Mouse (Mus musculus) MEL (cell line): ENCODE results near the gene Morc3. TPM values are rescaled to one million over a fixed set of nuclear protein-coding genes. Genes with fewer than 3 reads are reported as not detected.

ENCODE experiments used
- DNase-seq: peaks from one replicate; pipeline ENCODE4 v3.0.0; 2011; ENCODE audit warnings: low read depth, low spot score
- H3K27ac ChIP-seq: 2 replicates; pipeline ENCODE4 v1.5.1; 2012; ENCODE audit warnings: low read depth, mild to moderate bottlenecking, control low read depth, low read length, moderate library complexity; ENCODE audit not compliant: control insufficient read depth
- H3K27me3 ChIP-seq, 2 experiments: fragments of 150-350 bp in 1 of 2; sonication (generic) in 1 of 2; 2 replicates each; pipeline ENCODE4 v1.6.1; 2012; ENCODE audit warnings: low read length in 2 of 2, mild to moderate bottlenecking in 2 of 2, improper control_type of control experiment in 1 of 2, moderate library complexity in 1 of 2; ENCODE audit not compliant: insufficient read depth in 2 of 2, control insufficient read depth in 1 of 2
- H3K36me3 ChIP-seq, 2 experiments: 2 replicates each; pipeline ENCODE4 v1.6.1; 2012 to 2014; ENCODE audit warnings: low read length in 2 of 2, improper control_type of control experiment in 1 of 2, inconsistent platforms in 1 of 2, mild to moderate bottlenecking in 1 of 2; ENCODE audit not compliant: insufficient read depth in 2 of 2, control insufficient read depth in 1 of 2
- H3K4me1 ChIP-seq, 2 experiments: fragments of 150-350 bp in 1 of 2; sonication (generic) in 1 of 2; 2 replicates each; pipeline ENCODE4 v1.6.1; 2012; ENCODE audit warnings: low read length in 2 of 2, improper control_type of control experiment in 1 of 2, mild to moderate bottlenecking in 1 of 2; ENCODE audit not compliant: insufficient read depth in 2 of 2, control insufficient read depth in 1 of 2
- H3K4me3 ChIP-seq, 2 experiments: fragments of 150-350 bp in 1 of 2; sonication (generic) in 1 of 2; 2 replicates each; pipeline ENCODE4 v1.5.1; 2012; ENCODE audit warnings: low read depth in 2 of 2, low read length in 2 of 2, mild to moderate bottlenecking in 2 of 2, moderate library complexity in 2 of 2, control low read depth in 1 of 2, improper control_type of control experiment in 1 of 2; ENCODE audit not compliant: control insufficient read depth in 1 of 2, insufficient read depth in 1 of 2
- H3K79me2 ChIP-seq: 2 replicates; pipeline ENCODE4 v1.6.1; 2012; ENCODE audit warnings: mild to moderate bottlenecking, low read length, moderate library complexity; ENCODE audit not compliant: control insufficient read depth, poor library complexity, insufficient read depth
- H3K9ac ChIP-seq: 2 replicates; pipeline ENCODE4 v1.6.1; 2012; ENCODE audit warnings: low read depth, mild to moderate bottlenecking, control low read depth, low read length, moderate library complexity; ENCODE audit not compliant: control insufficient read depth, poor library complexity, severe bottlenecking
- H3K9me3 ChIP-seq: fragments of 150-350 bp; sonication (generic); replicated peaks from 2 replicates; pipeline ENCODE4 v1.6.1; 2012; ENCODE audit warnings: mild to moderate bottlenecking, low read length, improper control_type of control experiment, moderate library complexity; ENCODE audit not compliant: insufficient read depth
- CTCF ChIP-seq, 3 experiments: IDR thresholded peaks in 2 of 3; conservative IDR thresholded peaks in 1 of 3; 2 replicates each; pipeline ENCODE4 v1.5.1; 2011 to 2012; ENCODE audit warnings: low read length in 3 of 3, low read depth in 2 of 3, mild to moderate bottlenecking in 2 of 3, improper control_type of control experiment in 1 of 3, inconsistent platforms in 1 of 3, mixed read lengths in 1 of 3, moderate library complexity in 1 of 3; ENCODE audit not compliant: control insufficient read depth in 1 of 3, insufficient read depth in 1 of 3, poor library complexity in 1 of 3, severe bottlenecking in 1 of 3
- E2F4 ChIP-seq: IDR thresholded peaks from 2 replicates; pipeline ENCODE4 v1.6.1; 2011; ENCODE audit warnings: low read depth, low read length, improper control_type of control experiment, borderline replicate concordance
- ELF1 ChIP-seq: IDR thresholded peaks from 2 replicates; pipeline ENCODE4 v1.6.1; 2014; ENCODE audit warnings: low read depth, mild to moderate bottlenecking, inconsistent platforms, low read length, improper control_type of control experiment, moderate library complexity
- EP300 ChIP-seq, 2 experiments: IDR thresholded peaks; 2 replicates each; pipeline ENCODE4 v1.6.1; 2011; ENCODE audit warnings: improper control_type of control experiment in 2 of 2, low read length in 2 of 2, low read depth in 1 of 2, mild to moderate bottlenecking in 1 of 2
- ETS1 ChIP-seq: IDR thresholded peaks from 2 replicates; pipeline ENCODE4 v1.6.1; 2012; ENCODE audit warnings: low read depth, mild to moderate bottlenecking, inconsistent platforms, low read length, improper control_type of control experiment, moderate library complexity
- GABPA ChIP-seq: IDR thresholded peaks from 2 replicates; pipeline ENCODE4 v1.6.1; 2012; ENCODE audit warnings: low read depth, mild to moderate bottlenecking, inconsistent platforms, low read length, improper control_type of control experiment, moderate library complexity
- JUND ChIP-seq: IDR thresholded peaks from 2 replicates; pipeline ENCODE4 v1.6.1; 2011; ENCODE audit warnings: low read depth, mild to moderate bottlenecking, improper control_type of control experiment, low read length
- MAFK ChIP-seq: IDR thresholded peaks from 2 replicates; pipeline ENCODE4 v1.6.1; 2011; ENCODE audit warnings: low read depth, mild to moderate bottlenecking, low read length, improper control_type of control experiment, borderline replicate concordance
- MAZ ChIP-seq: IDR thresholded peaks from 2 replicates; pipeline ENCODE4 v1.6.1; 2012; ENCODE audit warnings: low read depth, mild to moderate bottlenecking, inconsistent platforms, low read length, improper control_type of control experiment
- MXI1 ChIP-seq: IDR thresholded peaks from 2 replicates; pipeline ENCODE4 v1.6.1; 2011; ENCODE audit warnings: mild to moderate bottlenecking, low read depth, low read length, improper control_type of control experiment
- MYB ChIP-seq: IDR thresholded peaks from 2 replicates; pipeline ENCODE4 v1.6.1; 2011; ENCODE audit warnings: mild to moderate bottlenecking, low read depth, low read length, improper control_type of control experiment
- MYC ChIP-seq: IDR thresholded peaks from 2 replicates; pipeline ENCODE4 v1.6.1; 2011; ENCODE audit warnings: low read depth, mild to moderate bottlenecking, low read length, improper control_type of control experiment, moderate library complexity
- NELFE ChIP-seq: IDR thresholded peaks from 2 replicates; pipeline ENCODE4 v1.6.1; 2011; ENCODE audit warnings: low read depth, low read length, improper control_type of control experiment
- NRF1 ChIP-seq: IDR thresholded peaks from 2 replicates; pipeline ENCODE4 v1.6.1; 2014; ENCODE audit warnings: low read depth, mild to moderate bottlenecking, inconsistent platforms, low read length, improper control_type of control experiment, moderate library complexity; ENCODE audit not compliant: poor library complexity, insufficient read depth, severe bottlenecking
- POLR2AphosphoS2 ChIP-seq: IDR thresholded peaks from 2 replicates; pipeline ENCODE4 v1.6.1; 2011; ENCODE audit warnings: low read length, improper control_type of control experiment
- POLR2AphosphoS5 ChIP-seq: IDR thresholded peaks from 2 replicates; pipeline ENCODE4 v1.6.1; 2012; ENCODE audit warnings: low read depth, borderline replicate concordance, mild to moderate bottlenecking, inconsistent platforms, low read length, moderate library complexity, mixed read lengths
- RAD21 ChIP-seq: IDR thresholded peaks from 2 replicates; pipeline ENCODE4 v1.6.1; 2011; ENCODE audit warnings: mild to moderate bottlenecking, low read depth, low read length, improper control_type of control experiment
- SIN3A ChIP-seq: IDR thresholded peaks from 2 replicates; pipeline ENCODE4 v1.6.1; 2012; ENCODE audit warnings: low read length, improper control_type of control experiment, inconsistent platforms
- SMC3 ChIP-seq: IDR thresholded peaks from 2 replicates; pipeline ENCODE4 v1.6.1; 2011; ENCODE audit warnings: low read depth, low read length, improper control_type of control experiment
- TAL1 ChIP-seq: IDR thresholded peaks from 2 replicates; pipeline ENCODE4 v1.6.1; 2012; ENCODE audit warnings: mild to moderate bottlenecking, inconsistent platforms, low read length, moderate library complexity, mixed read lengths
- TBP ChIP-seq: IDR thresholded peaks from 2 replicates; pipeline ENCODE4 v1.8.0; 2011; ENCODE audit warnings: low read depth, low read length, improper control_type of control experiment
- TCF12 ChIP-seq: IDR thresholded peaks from 2 replicates; pipeline ENCODE4 v1.6.1; 2014; ENCODE audit warnings: low read depth, mild to moderate bottlenecking, inconsistent platforms, low read length, improper control_type of control experiment, moderate library complexity
- UBTF ChIP-seq: IDR thresholded peaks from 2 replicates; pipeline ENCODE4 v1.6.1; 2012; ENCODE audit warnings: low read depth, mild to moderate bottlenecking, inconsistent platforms, low read length, improper control_type of control experiment, moderate library complexity, borderline replicate concordance; ENCODE audit not compliant: insufficient read depth
- ZC3H11A ChIP-seq: IDR thresholded peaks from 2 replicates; pipeline ENCODE4 v1.6.1; 2012; ENCODE audit warnings: low read depth, mild to moderate bottlenecking, inconsistent platforms, low read length, improper control_type of control experiment
- ZKSCAN1 ChIP-seq: IDR thresholded peaks from 2 replicates; pipeline ENCODE4 v1.6.1; 2012; ENCODE audit warnings: low read depth, mild to moderate bottlenecking, inconsistent platforms, low read length, improper control_type of control experiment, moderate library complexity
- ZMIZ1 ChIP-seq: IDR thresholded peaks from 2 replicates; pipeline ENCODE4 v1.6.1; 2012; ENCODE audit warnings: low read depth, mild to moderate bottlenecking, inconsistent platforms, low read length, improper control_type of control experiment, moderate library complexity
- ZNF384 ChIP-seq: IDR thresholded peaks from 2 replicates; pipeline ENCODE4 v1.6.1; 2012; ENCODE audit warnings: low read depth, mild to moderate bottlenecking, inconsistent platforms, low read length, improper control_type of control experiment
- polyA plus RNA-seq, 2 experiments: library from polyadenylated mRNA; stranded (reverse) in 1 of 2; unstranded in 1 of 2; fragments of >175 nt in 1 of 2; fragments of >200 nt in 1 of 2; gene quantifications; 2 replicates each; pipeline versions ENCODE4 v1.2.1 to v1.2.4; 2012; ENCODE audit warnings: low replicate concordance in 2 of 2, low read depth in 1 of 2; ENCODE audit not compliant: insufficient read length in 2 of 2, insufficient read depth in 1 of 2, missing spikeins in 1 of 2
- total RNA-seq: library from RNA; depleted of rRNA; stranded (reverse); fragments of 300-350 nt; gene quantifications from 2 replicates; pipeline ENCODE4 v1.2.3, GENCODE M21; 2012

Gene Morc3
- total and polyA plus RNA-seq, 3 experiments = 23.3 to 276 (median 39.1) TPM

- TF ChIP-seq SIN3A (no peak), SMC3 (peak; percentile 72), ZC3H11A (peak; percentile 35; the same call in 1 of the 2 replicates), CTCF (IDR thresholded peaks at IDR 0.05 in 2 of 3, conservative IDR thresholded peaks at IDR 0.05 in 1 of 3; ENCODE audit: control insufficient read depth in 1 of 3, insufficient read depth in 1 of 3, low read depth in 2 of 3, low read length in 3 of 3, poor library complexity in 1 of 3, severe bottlenecking in 1 of 3) (peak; percentile 36 to 63 (median 61); a peak in 5 of 6 replicates), RAD21 (peak; percentile 36)
- Histone ChIP-seq H3K79me2 (no peaks in the 10 kb centered on the region), H3K36me3 (peaks cover 0 to 20% of the 10 kb centered on the region in 2 experiments; a peak in 2 of 4 replicates), H3K27me3 (no peaks in the 10 kb centered on the region), H3K27ac (no peak overlapping the region), H3K4me1 (peaks cover 8 to 27% of the 10 kb centered on the region in 2 experiments; a peak in 3 of 4 replicates), H3K9ac (no peak overlapping the region), H3K9me3 (no peaks in the 10 kb centered on the region), H3K4me3 (no peak overlapping the region)
- peak; percentile 63 for DNase-seq
These were observed 83.5 kb downstream of the Morc3 start for GRCm38 (mm10) chr16:93915338-93915849.

GRCm38 (mm10) chr16:93917712-93918678 is 86.1 kb downstream of the Morc3 start:
- peak overlapping the region; percentile 57 for H3K9ac ChIP-seq
- DNase-seq = peak; percentile 93
- H3K4me1 ChIP-seq = peaks cover 8 to 20% of the 10 kb centered on the region in 2 experiments; a peak in 3 of 4 replicates
- peaks cover 0 to 16% of the 10 kb centered on the region in 2 experiments; a peak in 2 of 4 replicates for H3K36me3 ChIP-seq
- no peaks in the 10 kb centered on the region for H3K9me3 ChIP-seq
- H3K4me3 ChIP-seq = peak overlapping the region; percentile 30 to 57
- H3K27ac ChIP-seq = peak overlapping the region; percentile 71
- no peaks in the 10 kb centered on the region for H3K27me3 ChIP-seq
- H3K79me2 ChIP-seq = no peaks in the 10 kb centered on the region
- TF ChIP-seq ZKSCAN1 (no peak), MXI1 (no peak), NELFE (peak; percentile 37; the same call in 1 of the 2 replicates), GABPA (no peak), CTCF (IDR thresholded peaks at IDR 0.05 in 2 of 3, conservative IDR thresholded peaks at IDR 0.05 in 1 of 3; ENCODE audit: control insufficient read depth in 1 of 3, insufficient read depth in 1 of 3, low read depth in 2 of 3, low read length in 3 of 3, poor library complexity in 1 of 3, severe bottlenecking in 1 of 3) (peak; percentile 62 to 74 (median 62)), EP300 (IDR thresholded peaks at IDR 0.05; ENCODE audit: low read depth in 1 of 2, low read length in 2 of 2) (0 out of 4 replicates have a peak, but pooled peaks have one; percentile 11 to 17), TAL1 (no peak), ELF1 (peak; percentile 46), MAFK (peak; percentile 88), MAZ (peak; percentile 69; the same call in 1 of the 2 replicates), POLR2AphosphoS5 (no peak), POLR2AphosphoS2 (no peak), NRF1 (peak; percentile 48; the same call in 1 of the 2 replicates), UBTF (no peak), ZMIZ1 (no peak), TCF12 (peak; percentile 9; the same call in 1 of the 2 replicates), ZC3H11A (peak; percentile 51), MYB (0 out of 2 replicates have a peak, but pooled peaks have one; percentile 6), RAD21 (peak; percentile 69), TBP (peak; percentile 51; the same call in 1 of the 2 replicates), ETS1 (peak; percentile 63; the same call in 1 of the 2 replicates), MYC (peak; percentile 60), ZNF384 (no peak), E2F4 (no peak), JUND (no peak)
